Mouse (Mus musculus): ENCODE measurements around the gene Atp8a1.

DNA sequence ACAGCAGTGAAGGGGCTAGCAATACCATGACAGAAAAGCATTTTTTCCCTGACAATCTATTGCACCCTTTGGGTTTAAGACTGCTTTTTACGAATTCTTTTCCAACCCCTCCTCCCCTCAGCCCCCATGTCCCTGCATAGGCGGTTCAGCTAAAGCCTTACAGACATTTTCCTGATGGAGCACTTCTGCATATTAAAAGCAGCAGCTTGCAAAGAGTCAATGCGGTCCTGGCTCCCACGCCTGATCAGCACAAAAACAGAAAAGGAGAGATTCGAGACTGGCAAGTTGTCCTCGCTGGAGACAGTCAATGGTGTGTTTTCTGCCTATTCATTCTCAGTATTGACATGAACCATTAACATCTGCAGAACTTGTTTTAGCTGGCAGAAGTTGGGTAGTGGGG, 184.5 kb downstream of the Atp8a1 start:
- no peak for TF ChIP-seq CTCF (IDR thresholded peaks at IDR 0.05; ENCODE audit: borderline replicate concordance, control insufficient read depth, extremely low read depth, insufficient read depth, low read length, poor library complexity)
- no peak for TF ChIP-seq POLR2A (IDR thresholded peaks at IDR 0.05; ENCODE audit: control insufficient read depth, extremely low read depth, insufficient read depth, low read length, poor library complexity)

Measured in thymus, adult 2 months (tissue).